Mouse (Mus musculus): ENCODE measurements around the gene Hoxa3.

- TF ChIP-seq CTCF (IDR thresholded peaks at IDR 0.05; ENCODE audit: insufficient read depth, low read length) (no peak), POLR2A (IDR thresholded peaks at IDR 0.05; ENCODE audit: borderline replicate concordance, extremely low read depth, low read depth, low read length) (no peak)
Observed at GRCm38 (mm10) chr6:52121173-52121572, 92.0 kb downstream of the Hoxa3 start.

All from lung, adult 2 months (tissue).